Mouse (Mus musculus) bone marrow, adult 2 months (tissue): ENCODE measurements at regions not wholly inside any gene's neighbourhood (a gene's known extent, or its start where the extent isn't known, plus 50 kb on each side); places are given as distances from the start of the nearest gene placed in this dataset.

ENCODE experiments used
- H3K27ac ChIP-seq: fragments of 200-500 bp; 2 replicates; pipeline ENCODE4 v1.5.1; 2012; ENCODE audit warnings: low read depth, mild to moderate bottlenecking, control low read depth, inconsistent platforms, low read length; ENCODE audit not compliant: control insufficient read depth, poor library complexity, insufficient read depth
- H3K4me1 ChIP-seq: fragments of 200-500 bp; 2 replicates; pipeline ENCODE4 v1.6.1; 2011; ENCODE audit warnings: low read length; ENCODE audit not compliant: control insufficient read depth, insufficient read depth
- H3K4me3 ChIP-seq: fragments of 200-500 bp; replicated peaks from 2 replicates; pipeline ENCODE3; 2011; ENCODE audit warnings: mild to moderate bottlenecking, low read depth, low read length, control low read depth; ENCODE audit not compliant: control insufficient read depth
- CTCF ChIP-seq: fragments of 200-500 bp; IDR thresholded peaks from 2 replicates; pipeline ENCODE4 v1.5.1; 2011; ENCODE audit warnings: low read length, control low read depth; ENCODE audit not compliant: control insufficient read depth, insufficient read depth
- POLR2A ChIP-seq: fragments of 200-500 bp; IDR thresholded peaks from 2 replicates; pipeline ENCODE4 v1.6.1; 2011; ENCODE audit warnings: low read depth, mild to moderate bottlenecking, control low read depth, low read length, borderline replicate concordance; ENCODE audit not compliant: control insufficient read depth
- WGBS: fragments of 180-500 bp; shearing (Covaris S2); methylation state at CpG from one replicate; pipeline ENCODE4 v1.1.7; 2018; 5-methylcytosine and 5-hydroxymethylcytosine counted together

- no peak overlapping the region for H3K4me3 ChIP-seq
- 76% methylated on average over 4 of the region's 4 CpGs for WGBS
- H3K4me1 ChIP-seq = no peaks in the 10 kb centered on the region
- TF ChIP-seq POLR2A (no peak), CTCF (no peak)
- no peak overlapping the region for H3K27ac ChIP-seq
Measured at GRCm38 (mm10) chr11:24671662-24672061, 593.8 kb downstream of the Bcl11a start.

- Histone ChIP-seq H3K4me3 (no peak overlapping the region), H3K27ac (no peak overlapping the region), H3K4me1 (no peaks in the 10 kb centered on the region)
- TF ChIP-seq POLR2A (no peak), CTCF (no peak)
- 78% methylated on average over 7 of the region's 7 CpGs for WGBS
Measured at GRCm38 (mm10) chr11:24673248-24674207, 595.7 kb downstream of the Bcl11a start.

DNA sequence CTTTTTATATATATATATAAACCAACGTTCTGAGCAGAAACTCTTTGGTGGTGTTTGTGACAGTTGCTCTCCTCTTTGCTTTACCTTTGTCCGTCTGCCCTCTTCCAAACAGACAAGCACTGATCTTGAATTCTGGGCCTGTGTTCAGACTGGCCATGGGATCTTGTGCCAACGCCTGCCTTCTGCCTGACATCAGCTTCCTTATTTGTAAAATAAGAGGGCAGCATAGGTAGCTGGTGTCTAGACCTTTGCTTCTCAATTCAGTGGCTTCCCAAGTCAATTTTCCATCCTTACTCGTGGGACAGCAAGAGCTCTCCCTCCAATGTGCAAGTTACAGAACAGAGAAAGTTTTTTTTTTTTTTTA lies 596.3 kb downstream of the Bcl11a start:
- no peak for TF ChIP-seq POLR2A
- no peak for TF ChIP-seq CTCF
- WGBS = 64% methylated on average over 4 of the region's 4 CpGs
- H3K27ac ChIP-seq = no peak overlapping the region

GRCm38 (mm10) chr11:24677016-24677415 lies 599.2 kb downstream of the Bcl11a start:
- Histone ChIP-seq H3K27ac (no peak overlapping the region), H3K4me3 (no peak overlapping the region), H3K4me1 (no peaks in the 10 kb centered on the region)
- TF ChIP-seq CTCF (no peak), POLR2A (no peak)
- whole genome bisulfite sequencing = 85% methylated on average over 4 of the region's 4 CpGs

More for the DNA sequence above, 596.3 kb downstream of the Bcl11a start:
- no peaks in the 10 kb centered on the region for H3K4me1 ChIP-seq
- no peak overlapping the region for H3K4me3 ChIP-seq

GRCm38 (mm10) chr11:24679581-24679980 lies 601.7 kb downstream of the Bcl11a start:
- H3K4me3 ChIP-seq = no peak overlapping the region
- TF ChIP-seq POLR2A = no peak
- TF ChIP-seq CTCF = no peak
- 83% methylated on average over 5 of the region's 5 CpGs for WGBS
- no peak overlapping the region for H3K27ac ChIP-seq
- H3K4me1 ChIP-seq = no peaks in the 10 kb centered on the region

GRCm38 (mm10) chr11:24682423-24682822 lies 604.6 kb downstream of the Bcl11a start:
- Histone ChIP-seq H3K27ac (no peak overlapping the region), H3K4me1 (no peaks in the 10 kb centered on the region), H3K4me3 (no peak overlapping the region)
- no peak for TF ChIP-seq POLR2A
- no peak for TF ChIP-seq CTCF
- WGBS = 77% methylated on average over 4 of the region's 4 CpGs

- Histone ChIP-seq H3K4me3 (no peak overlapping the region), H3K27ac (no peak overlapping the region), H3K4me1 (no peaks in the 10 kb centered on the region)
- TF ChIP-seq CTCF (no peak), POLR2A (no peak)
- WGBS = 79% methylated on average over 16 of the region's 16 CpGs
Measured at GRCm38 (mm10) chr11:24685545-24686467, 608.0 kb downstream of the Bcl11a start.
